ENCODE assay signal across 14 mouse cellular contexts in the genomic region with DNA sequence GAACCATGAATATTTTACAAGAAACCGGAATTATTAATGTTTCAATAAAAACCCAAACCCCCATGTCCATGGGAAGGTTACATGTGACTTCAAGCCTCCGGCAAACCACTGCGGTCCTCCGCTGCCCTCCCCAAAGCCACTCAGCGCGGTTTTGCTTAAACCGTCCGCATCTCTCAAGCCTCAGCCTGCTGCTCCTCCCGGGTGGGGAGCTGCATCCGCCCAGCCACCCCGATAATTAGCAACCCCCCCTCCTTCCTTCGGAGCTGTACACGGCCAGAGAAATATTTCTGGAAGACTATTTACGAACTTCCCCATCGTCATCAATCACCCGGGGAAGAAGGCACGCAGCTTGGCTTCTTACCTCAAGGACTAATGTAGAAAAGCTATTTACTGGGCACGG.
DNase-seq lines count a peak whose midpoint lies in the region; ATAC-seq and TF ChIP-seq lines count a peak whose summit lies in the region.
"Had no signal": no experiment of that assay in that cellular context is flagged by ENCODE, and none has a peak within 500 bp of the region (broad histone marks: within the 10 kb centered on the region; RNA-seq: fewer than 3 reads in every experiment).

No protein-coding gene starts in this region.

- no peak overlapping the region for H3K4me3 ChIP-seq in limb, embryonic 12.5 days (replicated peaks)
- H3K4me3 ChIP-seq in limb, embryonic 10.5 days: no peak overlapping the region
- no peak overlapping the region for H3K4me3 ChIP-seq in hindbrain, postnatal 0 days (ENCODE audit: low read length)
- no peak overlapping the region for H3K4me3 ChIP-seq in neural tube, embryonic 13.5 days
- H3K4me3 ChIP-seq: midbrain, embryonic 12.5 days had no signal

- peaks cover 37% of the 10 kb centered on the region for H3K27me3 ChIP-seq in limb, embryonic 12.5 days
- peaks cover 40% of the 10 kb centered on the region for H3K27me3 ChIP-seq in limb, embryonic 10.5 days (ENCODE audit: low read depth, poor library complexity, severe bottlenecking)
- 0 out of 2 replicates have a peak, but pooled peaks cover 8% of the 10 kb centered on the region for H3K27me3 ChIP-seq in hindbrain, postnatal 0 days (ENCODE audit: insufficient read depth, low read length)
- H3K27me3 ChIP-seq in neural tube, embryonic 13.5 days: 0 out of 2 replicates have a peak, but pooled peaks cover 8% of the 10 kb centered on the region
- H3K27me3 ChIP-seq: midbrain, embryonic 12.5 days had no signal

- ATAC-seq in limb, embryonic 12.5 days (ENCODE audit: insufficient number of reproducible peaks, insufficient read depth, low FRiP score, low TSS enrichment, low read depth): no peak
- peak; percentile 27; the same call in 1 of the 2 replicates for ATAC-seq in hindbrain, postnatal 0 days
- peak; percentile 67 for ATAC-seq in neural tube, embryonic 13.5 days (ENCODE audit: low read depth)
- ATAC-seq: CD4-positive, CD25-positive, alpha-beta regulatory T cell, adult 4 months; forebrain, embryonic 16.5 days had no signal

- no peaks in the 10 kb centered on the region for H3K36me3 ChIP-seq in limb, embryonic 12.5 days
- no peaks in the 10 kb centered on the region for H3K36me3 ChIP-seq in limb, embryonic 10.5 days
- no peaks in the 10 kb centered on the region for H3K36me3 ChIP-seq in hindbrain, postnatal 0 days (ENCODE audit: insufficient read depth, low read length)
- H3K36me3 ChIP-seq in neural tube, embryonic 13.5 days: no peaks in the 10 kb centered on the region
- H3K36me3 ChIP-seq: midbrain, embryonic 12.5 days had no signal

- DNase-seq in limb, embryonic 10.5 days (ENCODE audit: low spot score): no peak
- DNase-seq in brain, embryonic 14.5 days (ENCODE audit: low read depth): peak; percentile 22
- DNase-seq in hindbrain, postnatal 0 days (ENCODE audit: low spot score): peak; percentile 29
- no peak for DNase-seq in adrenal gland, postnatal 25 days
- no peak for DNase-seq in layer of hippocampus, adult 9-11 months
- DNase-seq: cerebellum, adult 18-20 months; embryo, embryonic 11 days; heart, postnatal 10 days; lung, adult 2 months had no signal

- no peak for TF ChIP-seq CTCF in brain, embryonic 14.5 days (IDR thresholded peaks at IDR 0.05; ENCODE audit: borderline replicate concordance, extremely low read depth, insufficient read depth, insufficient read length)
- TF ChIP-seq CTCF in hindbrain, postnatal 0 days (IDR thresholded peaks at IDR 0.05; ENCODE audit: low read depth): no peak

- H3K9ac ChIP-seq in limb, embryonic 12.5 days (replicated peaks): no peak overlapping the region
- no peak overlapping the region for H3K9ac ChIP-seq in hindbrain, postnatal 0 days (replicated peaks; ENCODE audit: low read length)
- H3K9ac ChIP-seq in neural tube, embryonic 13.5 days: peak overlapping the region; percentile 1; the same call in 1 of the 2 replicates
- H3K9ac ChIP-seq: midbrain, embryonic 12.5 days had no signal

- WGBS in limb, embryonic 12.5 days: 37% methylated on average over 18 of the region's 18 CpGs
- 75% methylated on average over 18 of the region's 18 CpGs for WGBS in limb, embryonic 10.5 days
- WGBS in hindbrain, postnatal 0 days: 59% methylated on average over 18 of the region's 18 CpGs
- 57% methylated on average over 18 of the region's 18 CpGs for WGBS in neural tube, embryonic 13.5 days

- no peak for TF ChIP-seq POLR2A in brain, embryonic 14.5 days (IDR thresholded peaks at IDR 0.05; ENCODE audit: borderline replicate concordance, extremely low read depth, insufficient read depth, insufficient read length, poor library complexity, severe bottlenecking)

- H3K4me1 ChIP-seq in limb, embryonic 12.5 days (replicated peaks): peaks cover 32% of the 10 kb centered on the region
- peaks cover 25% of the 10 kb centered on the region for H3K4me1 ChIP-seq in limb, embryonic 10.5 days
- no peaks in the 10 kb centered on the region for H3K4me1 ChIP-seq in hindbrain, postnatal 0 days (ENCODE audit: insufficient read depth, low read length)
- peaks cover 21% of the 10 kb centered on the region for H3K4me1 ChIP-seq in neural tube, embryonic 13.5 days (replicated peaks)
- H3K4me1 ChIP-seq: midbrain, embryonic 12.5 days had no signal

- no peak overlapping the region for H3K27ac ChIP-seq in limb, embryonic 12.5 days
- H3K27ac ChIP-seq in limb, embryonic 10.5 days: no peak overlapping the region
- H3K27ac ChIP-seq in hindbrain, postnatal 0 days: no peak overlapping the region
- H3K27ac ChIP-seq in neural tube, embryonic 13.5 days (replicated peaks): peak overlapping the region; percentile 15; the same call in 1 of the 2 replicates
- H3K27ac ChIP-seq: midbrain, embryonic 12.5 days had no signal

- H3K9me3 ChIP-seq in limb, embryonic 12.5 days: peaks cover 5% of the 10 kb centered on the region; the same call in 1 of the 2 replicates
- H3K9me3 ChIP-seq in limb, embryonic 10.5 days (replicated peaks): no peaks in the 10 kb centered on the region
- no peaks in the 10 kb centered on the region for H3K9me3 ChIP-seq in hindbrain, postnatal 0 days (ENCODE audit: low read length)
- no peaks in the 10 kb centered on the region for H3K9me3 ChIP-seq in neural tube, embryonic 13.5 days
- H3K9me3 ChIP-seq: midbrain, embryonic 12.5 days had no signal

- H3K4me2 ChIP-seq in limb, embryonic 12.5 days: peak overlapping the region; percentile 40
- H3K4me2 ChIP-seq in hindbrain, postnatal 0 days (ENCODE audit: low read depth, low read length): peak overlapping the region; percentile 25; the same call in 1 of the 2 replicates
- H3K4me2 ChIP-seq in neural tube, embryonic 13.5 days: peak overlapping the region; percentile 31
- H3K4me2 ChIP-seq: midbrain, embryonic 12.5 days had no signal

Comparison
In these comparisons a context has a peak if more than half of its experiments do, and no peak if none do; other contexts are left out.
1. DNase-seq: peak in brain, embryonic 14.5 days (single experiment) and hindbrain, postnatal 0 days (single experiment); none in limb, embryonic 10.5 days (single experiment), adrenal gland, postnatal 25 days (single experiment) and layer of hippocampus, adult 9-11 months (single experiment).
2. Peak in every context shown above with its lines, with median percentiles within 50 percentile points of each other: H3K4me2 ChIP-seq.